Mouse (Mus musculus) layer of hippocampus, postnatal 10 days (tissue): ENCODE measurements at regions not wholly inside any gene's neighbourhood (a gene's known extent, or its start where the extent isn't known, plus 50 kb on each side); places are given as distances from the start of the nearest gene placed in this dataset.
"Not testable (repeated sequence)": the region's sequence is repeated elsewhere in the genome, so short reads cannot be mapped to it uniquely, and the experiment has no call there.

Experiments used
- DNase-seq, 2 experiments: peaks; one replicate each; pipeline ENCODE4 v3.0.0; 2021; ENCODE audit warnings: low spot score in 2 of 2

DNA sequence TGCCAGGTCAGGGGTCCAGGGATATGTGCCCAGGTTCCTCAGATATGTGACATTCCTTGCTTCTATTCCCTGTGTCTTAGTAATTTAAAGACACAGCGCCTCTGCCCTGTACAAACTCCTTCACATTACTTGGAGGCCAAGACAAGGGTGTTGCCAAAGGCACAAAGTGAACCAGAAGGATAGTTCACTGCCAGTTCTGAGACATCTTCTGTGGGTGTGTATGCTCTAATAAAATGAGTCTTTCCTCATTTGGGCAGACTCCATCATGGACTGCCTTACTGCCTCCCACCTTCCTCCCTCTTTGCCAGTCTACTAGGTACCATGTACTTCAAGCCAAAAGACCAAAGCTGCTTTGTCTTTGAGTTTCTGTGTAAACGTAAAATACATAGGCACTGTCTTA lies 65.8 kb upstream of the Rmdn2 start:
- no peak for DNase-seq

DNA sequence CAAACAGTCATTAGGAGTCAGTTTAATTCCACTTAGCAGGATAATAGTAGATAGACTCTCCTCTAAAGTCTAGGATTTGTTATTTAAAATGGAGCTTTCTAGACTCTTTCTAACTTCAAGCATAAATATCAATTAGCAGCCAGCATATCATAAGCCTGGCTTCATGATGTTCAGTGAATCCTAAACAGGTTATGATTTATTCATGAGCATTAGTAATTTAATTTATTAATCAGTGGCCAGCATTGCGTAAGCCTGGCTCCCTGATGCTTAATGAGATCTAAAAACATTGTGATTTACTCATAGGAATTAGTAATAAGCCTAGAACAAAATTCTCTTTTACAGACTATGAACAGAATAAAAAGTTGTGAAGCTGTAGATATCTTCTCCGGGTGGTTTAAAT lies 64.6 kb upstream of the Rmdn2 start:
- DNase-seq: no peak

DNA sequence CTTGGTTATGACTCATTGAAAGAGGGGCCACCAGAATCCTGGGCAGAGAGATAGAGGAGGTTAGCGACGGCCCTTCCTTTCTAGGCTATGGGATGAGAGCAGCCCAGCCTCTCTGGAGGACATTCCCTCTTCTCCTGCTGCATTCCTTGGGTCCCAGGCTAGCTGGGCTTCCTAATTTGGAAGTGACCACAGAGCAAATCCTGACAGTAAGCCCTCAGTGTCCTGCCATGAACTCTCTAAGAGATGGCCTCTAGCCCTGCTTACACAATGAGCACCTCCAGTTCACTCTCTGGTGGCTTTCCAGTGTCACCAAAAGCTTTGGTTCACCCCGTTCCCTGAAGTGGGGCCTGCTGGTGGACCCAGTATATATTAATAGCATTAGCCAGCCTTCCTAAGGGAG lies 64.1 kb upstream of the Rmdn2 start:
- DNase-seq: no peak

DNA sequence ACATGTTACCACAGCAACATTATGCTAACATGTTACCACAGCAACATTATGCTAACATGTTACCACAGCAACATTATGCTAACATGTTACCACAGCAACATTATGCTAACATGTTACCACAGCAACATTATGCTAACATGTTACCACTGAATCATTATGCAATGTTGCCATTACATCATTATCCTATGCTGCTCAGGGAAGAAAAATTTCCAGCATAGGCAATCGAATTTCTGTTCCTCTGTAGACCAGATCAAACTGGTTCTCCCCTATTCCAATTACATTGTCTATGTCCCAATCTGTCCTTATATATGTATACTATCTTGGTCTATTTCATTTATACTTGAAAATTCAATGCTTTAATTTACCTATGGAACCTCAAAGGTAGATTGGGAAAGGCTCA lies 61.3 kb upstream of the Rmdn2 start:
- DNase-seq: not testable (repeated sequence)

DNA sequence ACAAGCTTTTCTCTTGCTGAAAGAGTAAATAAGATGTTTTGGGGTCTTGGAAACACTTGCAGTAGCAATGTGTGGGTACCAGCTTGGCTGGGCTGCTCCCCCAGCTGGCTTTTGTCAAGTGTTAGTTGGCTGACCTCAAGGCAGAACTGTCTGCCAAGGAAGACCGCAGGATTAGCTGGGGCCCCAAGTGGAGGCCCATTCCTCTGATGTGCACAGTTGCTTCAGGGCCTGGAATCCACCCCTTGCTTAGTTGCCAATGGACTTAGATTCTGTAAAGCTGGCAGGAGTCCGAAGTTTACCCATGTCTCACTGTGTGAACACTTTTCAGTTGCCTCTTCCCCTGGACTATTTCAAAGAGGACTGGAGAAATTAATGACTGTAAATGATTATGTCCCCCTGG lies 57.8 kb upstream of the Rmdn2 start:
- DNase-seq: no peak

DNA sequence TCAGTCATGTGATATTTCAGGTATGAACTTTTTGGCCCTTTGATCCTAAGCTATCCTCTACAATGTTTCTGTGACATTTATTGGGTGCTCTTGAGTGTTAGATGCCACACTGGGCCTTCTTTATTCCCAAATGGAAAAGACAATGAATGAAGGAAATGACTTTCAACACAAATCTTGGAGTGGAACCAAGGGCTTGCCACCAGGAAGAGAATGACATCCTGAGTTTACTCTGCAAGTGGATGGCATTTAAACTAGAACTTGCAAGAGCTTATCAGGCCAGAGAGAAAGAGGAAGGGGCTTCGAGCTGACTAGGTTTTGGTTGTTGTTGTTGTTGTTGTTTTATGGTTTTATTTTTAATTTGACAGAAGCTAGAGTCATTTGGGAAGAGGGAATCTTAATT lies 56.1 kb upstream of the Rmdn2 start:
- DNase-seq: no peak
